Mouse (Mus musculus) colon, adult 2 months (tissue): ENCODE results near the gene Car4. TPM values are rescaled to one million over a fixed set of nuclear protein-coding genes. Genes with fewer than 3 reads are reported as not detected.

Experiments
- polyA plus RNA-seq: library from polyadenylated mRNA; depleted of rRNA; stranded (reverse); fragments of >200 nt; gene quantifications from 2 replicates; pipeline ENCODE4 v1.2.3, GENCODE M21; 2012; rRNA removed

Gene Car4
- 468 and 519 TPM in 2 replicates for polyA plus RNA-seq

DNA sequence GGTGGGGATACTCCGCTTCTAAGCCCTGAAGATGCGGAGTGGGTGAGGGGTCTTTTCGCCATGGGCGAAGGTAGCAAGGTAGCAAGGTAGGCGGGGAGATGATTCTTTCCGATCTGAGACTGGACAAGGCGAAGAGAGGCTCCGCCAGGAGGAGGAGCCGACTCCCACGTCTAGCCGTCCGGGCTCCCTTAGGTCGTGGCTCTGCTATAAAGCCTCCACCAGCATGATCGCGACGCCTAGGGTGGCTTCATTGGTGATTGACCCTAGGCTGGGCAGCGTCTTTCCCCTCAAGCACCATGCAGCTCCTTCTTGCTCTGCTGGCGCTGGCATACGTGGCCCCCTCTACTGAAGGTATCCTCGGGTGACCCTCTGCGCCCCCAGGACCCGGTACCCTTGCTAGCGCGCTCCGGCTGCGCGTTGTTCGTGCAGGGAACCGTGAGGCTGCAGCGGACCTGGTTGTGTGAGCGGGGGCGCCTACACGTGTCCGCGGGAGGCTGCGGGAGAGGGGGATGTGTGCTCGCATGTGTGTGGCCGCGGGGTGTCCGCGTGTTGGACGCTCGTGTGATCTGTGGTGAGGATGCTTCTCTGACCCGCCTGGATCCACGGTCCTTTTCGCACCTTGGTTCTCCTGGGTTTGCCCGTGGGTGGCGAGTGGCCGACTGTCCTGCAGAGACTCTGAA is at the start of gene Car4:
Gene Car4, plus strand, starts transcription at position 196 of the 680 bp plus-strand sequence.

DNA sequence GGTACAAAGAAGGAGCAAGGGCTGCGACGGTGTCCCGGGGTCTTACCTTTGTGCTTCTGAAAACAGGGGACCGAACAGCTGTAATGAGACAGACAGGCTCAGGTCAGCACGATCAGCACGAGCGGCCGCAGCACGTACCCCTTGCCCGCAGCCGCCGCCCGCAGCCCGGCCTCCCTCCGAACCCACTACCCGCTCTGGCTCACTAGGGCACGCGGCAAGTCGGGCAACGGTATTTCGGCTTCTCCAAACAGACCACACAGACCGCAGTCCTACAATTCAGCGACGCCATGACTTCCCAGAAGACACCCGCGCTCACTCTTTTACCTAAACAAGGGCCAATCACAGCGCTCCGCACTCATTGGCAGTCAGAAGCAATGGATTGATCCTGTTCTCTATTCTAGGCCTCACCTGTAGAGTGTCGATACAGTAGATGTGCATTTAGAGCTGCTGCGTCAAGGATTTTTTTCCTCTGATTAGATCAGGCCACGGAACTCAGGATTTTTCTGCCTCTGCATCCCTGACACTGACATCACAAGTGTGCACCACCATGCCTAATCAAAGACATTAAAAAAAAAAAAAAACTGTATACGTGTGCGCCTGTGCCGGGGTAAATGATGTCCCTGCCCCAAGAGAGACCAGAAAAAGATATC is 41.4 kb upstream of the Car4 start, which contains the start of gene Znhit3:
Gene Znhit3, minus strand, starts transcription at position 314 of the 650 bp plus-strand sequence.

Other genes starting within 250 kb of the Car4 start
- 12.2 and 15.3 TPM in 2 replicates for gene Mrm1, start 138.3 kb upstream of the Car4 start, polyA plus RNA-seq
- 260 and 270 TPM in 2 replicates for gene Dhrs11, start 128.8 kb upstream of the Car4 start, polyA plus RNA-seq
- 23.6 and 29.2 TPM in 2 replicates for gene Ggnbp2, start 87.0 kb upstream of the Car4 start, polyA plus RNA-seq
- 43.0 and 48.0 TPM in 2 replicates for gene Myo19, start 77.6 kb upstream of the Car4 start, polyA plus RNA-seq
- gene Pigw, start 77.5 kb upstream of the Car4 start, polyA plus RNA-seq, result 1.5 and 1.8 TPM in 2 replicates
- gene Znhit3, start 41.4 kb upstream of the Car4 start, polyA plus RNA-seq, result 4.3 and 4.7 TPM in 2 replicates
- gene Usp32, start 182.4 kb downstream of the Car4 start, polyA plus RNA-seq, result 2.6 and 3.2 TPM in 2 replicates
- gene 1700125H20Rik, start 212.6 kb downstream of the Car4 start, polyA plus RNA-seq, result not detected in 2 replicates